Mouse (Mus musculus) cerebellum, adult 2 months (tissue): ENCODE data around the gene Ubac2. TPM values are rescaled to one million over a fixed set of nuclear protein-coding genes. Genes with fewer than 3 reads are reported as not detected.

Source experiments
- DNase-seq, 2 experiments: peaks; one replicate each; pipeline ENCODE4 v3.0.0; 2021
- H3K27ac ChIP-seq: fragments of 200-500 bp; 2 replicates; pipeline ENCODE4 v1.5.1; 2012; ENCODE audit warnings: low read length, control low read depth, inconsistent platforms; ENCODE audit not compliant: insufficient read depth
- H3K27me3 ChIP-seq: fragments of 200-500 bp; 2 replicates; pipeline ENCODE4 v1.6.1; 2012; ENCODE audit warnings: inconsistent platforms, mild to moderate bottlenecking, low read length, moderate library complexity; ENCODE audit not compliant: control insufficient read depth, insufficient read depth
- H3K4me1 ChIP-seq: fragments of 200-500 bp; 2 replicates; pipeline ENCODE4 v1.6.1; 2011; ENCODE audit warnings: low read length; ENCODE audit not compliant: control insufficient read depth, insufficient read depth
- H3K4me3 ChIP-seq: fragments of 200-500 bp; replicated peaks from 2 replicates; pipeline ENCODE3; 2011; ENCODE audit warnings: mild to moderate bottlenecking, low read depth, low read length, control low read depth; ENCODE audit not compliant: insufficient read depth
- CTCF ChIP-seq: fragments of 200-500 bp; IDR thresholded peaks from 2 replicates; pipeline ENCODE4 v1.5.1; 2011; ENCODE audit warnings: low read depth, mild to moderate bottlenecking, control low read depth, low read length, moderate library complexity, borderline replicate concordance; ENCODE audit not compliant: insufficient read depth
- POLR2A ChIP-seq: fragments of 200-500 bp; IDR thresholded peaks from 2 replicates; pipeline ENCODE4 v1.6.1; 2011; ENCODE audit warnings: low read length, control low read depth, borderline replicate concordance; ENCODE audit not compliant: insufficient read depth
- WGBS: fragments of 180-500 bp; shearing (Covaris S2); methylation state at CpG from one replicate; pipeline ENCODE4 v1.1.7; 2018; 5-methylcytosine and 5-hydroxymethylcytosine counted together
- polyA plus RNA-seq: library from polyadenylated mRNA; depleted of rRNA; stranded (reverse); fragments of >200 nt; gene quantifications from 2 replicates; pipeline ENCODE4 v1.2.3, GENCODE M21; 2012

Ubac2 gene
- polyA plus RNA-seq, 1 experiment: 44.4 TPM

GRCm38 (mm10) chr14:121877640-121878039 is 780 bp upstream of the Ubac2 start:
- WGBS: 38% methylated on average over 8 of the region's 8 CpGs
- TF ChIP-seq POLR2A (no peak), CTCF (no peak)
- Histone ChIP-seq H3K27me3 (no peaks in the 10 kb centered on the region), H3K4me1 (peaks cover 11% of the 10 kb centered on the region; the same call in 1 of the 2 replicates), H3K4me3 (peak overlapping the region; percentile 78), H3K27ac (no peak overlapping the region)
- DNase-seq: no peak

GRCm38 (mm10) chr14:121878859-121879206 is 413 bp downstream of the Ubac2 start:
- Histone ChIP-seq H3K27ac (peak overlapping the region; percentile 41; the same call in 1 of the 2 replicates), H3K27me3 (no peaks in the 10 kb centered on the region), H3K4me3 (peak overlapping the region; percentile 66), H3K4me1 (peaks cover 11% of the 10 kb centered on the region; the same call in 1 of the 2 replicates)
- WGBS: under 1% methylated on average over 27 of the region's 27 CpGs
- no peak for TF ChIP-seq POLR2A
- TF ChIP-seq CTCF: no peak
- no peak for DNase-seq

GRCm38 (mm10) chr14:121879266-121879840 is 933 bp downstream of the Ubac2 start:
- no peak for TF ChIP-seq CTCF
- TF ChIP-seq POLR2A: no peak
- WGBS: 12% methylated on average over 16 of the region's 16 CpGs
- H3K4me1 ChIP-seq: peaks cover 11% of the 10 kb centered on the region; the same call in 1 of the 2 replicates
- peak in 1 of 2 experiments; percentile 14 for DNase-seq
- peak overlapping the region; percentile 66 for H3K4me3 ChIP-seq
- no peak overlapping the region for H3K27ac ChIP-seq
- H3K27me3 ChIP-seq: no peaks in the 10 kb centered on the region

GRCm38 (mm10) chr14:121881211-121881610 is 2.8 kb downstream of the Ubac2 start:
- Histone ChIP-seq H3K4me1 (peaks cover 11% of the 10 kb centered on the region; the same call in 1 of the 2 replicates), H3K27me3 (no peaks in the 10 kb centered on the region), H3K4me3 (no peak overlapping the region), H3K27ac (no peak overlapping the region)
- WGBS: 92% methylated on average over 7 of the region's 7 CpGs
- TF ChIP-seq CTCF (no peak), POLR2A (no peak)
- DNase-seq: no peak

- no peak overlapping the region for H3K27ac ChIP-seq
These were observed 5.9 kb downstream of the Ubac2 start for GRCm38 (mm10) chr14:121884150-121884797.

GRCm38 (mm10) chr14:121893747-121894146 is 15.3 kb downstream of the Ubac2 start:
- no peak for DNase-seq
- no peaks in the 10 kb centered on the region for H3K4me1 ChIP-seq
- H3K4me3 ChIP-seq: no peak overlapping the region
- 87% methylated on average over 6 of the region's 6 CpGs for WGBS
- no peaks in the 10 kb centered on the region for H3K27me3 ChIP-seq
- H3K27ac ChIP-seq: no peak overlapping the region
- TF ChIP-seq CTCF (no peak), POLR2A (no peak)

More at GRCm38 (mm10) chr14:121884150-121884797, 5.9 kb downstream of the Ubac2 start:
- 63% methylated on average over 6 of the region's 6 CpGs for WGBS
- H3K4me1 ChIP-seq: peaks cover 11% of the 10 kb centered on the region; the same call in 1 of the 2 replicates
- TF ChIP-seq CTCF (no peak), POLR2A (no peak)
- DNase-seq: no peak
- H3K27me3 ChIP-seq: no peaks in the 10 kb centered on the region
- H3K4me3 ChIP-seq: no peak overlapping the region

- DNase-seq: no peak
- Histone ChIP-seq H3K27ac (no peak overlapping the region), H3K4me1 (no peaks in the 10 kb centered on the region), H3K4me3 (no peak overlapping the region), H3K27me3 (no peaks in the 10 kb centered on the region)
- TF ChIP-seq POLR2A (no peak), CTCF (no peak)
- whole genome bisulfite sequencing: 83% methylated on average over 5 of the region's 5 CpGs
These were observed 16.2 kb downstream of the Ubac2 start for GRCm38 (mm10) chr14:121894511-121895135.
